Mouse (Mus musculus) midbrain, embryonic 16.5 days (tissue): ENCODE measurements at regions not wholly inside any gene's neighbourhood (a gene's known extent, or its start where the extent isn't known, plus 50 kb on each side); places are given as distances from the start of the nearest gene placed in this dataset.
"Not testable (repeated sequence)": the region's sequence is repeated elsewhere in the genome, so short reads cannot be mapped to it uniquely, and the experiment has no call there.

Experiments
- ATAC-seq: fragments of 200-750 bp; cut with Nextera tagmentation; 2 replicates; pipeline ENCODE4 v1.8.0; 2017; ENCODE audit warnings: moderate TSS enrichment
- H3K27ac ChIP-seq: fragments of 300-500 bp; sonication (generic); 2 replicates; pipeline ENCODE4 v1.5.1; 2014; ENCODE audit warnings: mild to moderate bottlenecking, low read length, mixed read lengths
- H3K27me3 ChIP-seq: fragments of 300-500 bp; sonication (generic); 2 replicates; pipeline ENCODE4 v1.6.1; 2014; ENCODE audit warnings: low read depth, low read length, mixed read lengths; ENCODE audit not compliant: control insufficient read depth, insufficient read depth
- H3K36me3 ChIP-seq: fragments of 300-500 bp; sonication (generic); 2 replicates; pipeline ENCODE4 v1.6.1; 2014; ENCODE audit warnings: mild to moderate bottlenecking, low read length, moderate library complexity, mixed read lengths; ENCODE audit not compliant: control insufficient read depth, insufficient read depth
- H3K4me1 ChIP-seq: fragments of 300-500 bp; sonication (generic); 2 replicates; pipeline ENCODE4 v1.6.1; 2014; ENCODE audit warnings: mild to moderate bottlenecking, low read length, mixed read lengths; ENCODE audit not compliant: control insufficient read depth, insufficient read depth
- H3K4me2 ChIP-seq: fragments of 300-500 bp; sonication (generic); 2 replicates; pipeline ENCODE4 v1.6.1; 2014; ENCODE audit warnings: mild to moderate bottlenecking, low read length, mixed read lengths
- H3K4me3 ChIP-seq: fragments of 300-500 bp; sonication (generic); 2 replicates; pipeline ENCODE4 v1.5.1; 2014; ENCODE audit warnings: low read depth, mild to moderate bottlenecking, low read length, moderate library complexity, mixed read lengths
- H3K9ac ChIP-seq: fragments of 300-500 bp; sonication (generic); 2 replicates; pipeline ENCODE4 v1.6.1; 2014; ENCODE audit warnings: low read depth, low read length, mixed read lengths
- H3K9me3 ChIP-seq: fragments of 300-500 bp; sonication (generic); replicated peaks from 2 replicates; pipeline ENCODE4 v1.6.1; 2014; ENCODE audit warnings: mild to moderate bottlenecking, low read length, mixed read lengths; ENCODE audit not compliant: control insufficient read depth, poor library complexity, severe bottlenecking
- WGBS: fragments of 180-500 bp; shearing (Covaris S2); extraction: QIAGEN DNeasy Blood & Tissue Kit; methylation state at CpG from one replicate; pipeline ENCODE4 v1.1.7; 2014; 5-methylcytosine and 5-hydroxymethylcytosine counted together

DNA sequence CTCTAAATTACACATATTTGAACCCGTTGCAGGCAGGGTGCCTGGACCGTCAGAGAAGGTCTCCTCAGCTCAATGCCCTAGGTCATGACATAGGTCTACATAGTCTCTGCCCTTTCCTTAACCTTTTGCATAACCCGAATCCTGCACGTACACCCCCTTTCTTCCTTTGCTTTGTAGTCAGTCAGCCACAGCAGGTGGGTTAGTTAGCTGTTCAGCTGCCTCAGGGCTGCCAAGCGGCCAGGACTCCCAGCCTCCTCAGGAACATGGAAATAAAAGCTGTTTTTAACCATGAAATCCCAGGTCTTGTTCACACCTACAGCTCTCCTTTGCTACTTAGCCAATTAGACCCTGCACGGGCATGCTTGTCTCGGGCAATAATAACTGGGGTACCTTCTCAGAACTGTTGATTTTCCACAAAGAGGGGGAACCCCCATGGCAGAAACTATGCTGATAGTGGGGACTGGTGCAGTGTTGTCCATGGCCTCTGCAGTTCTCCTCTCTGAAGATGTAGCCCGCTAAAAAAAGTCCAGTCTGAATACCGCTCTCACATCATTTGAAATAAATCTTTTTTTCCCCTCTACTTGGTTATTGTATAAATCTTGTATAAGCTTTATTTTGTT lies 83.3 kb downstream of the Sik1 start:
- H3K4me1 ChIP-seq: peaks cover 9% of the 10 kb centered on the region
- no peak for ATAC-seq
- H3K4me3 ChIP-seq: no peak overlapping the region
- H3K27ac ChIP-seq: no peak overlapping the region
- 47% methylated on average over 9 of the region's 9 CpGs for WGBS
- H3K9me3 ChIP-seq: peaks cover 7% of the 10 kb centered on the region; the same call in 1 of the 2 replicates
- H3K9ac ChIP-seq: no peak overlapping the region
- no peaks in the 10 kb centered on the region for H3K27me3 ChIP-seq
- H3K4me2 ChIP-seq: no peak overlapping the region
- H3K36me3 ChIP-seq: no peaks in the 10 kb centered on the region

DNA sequence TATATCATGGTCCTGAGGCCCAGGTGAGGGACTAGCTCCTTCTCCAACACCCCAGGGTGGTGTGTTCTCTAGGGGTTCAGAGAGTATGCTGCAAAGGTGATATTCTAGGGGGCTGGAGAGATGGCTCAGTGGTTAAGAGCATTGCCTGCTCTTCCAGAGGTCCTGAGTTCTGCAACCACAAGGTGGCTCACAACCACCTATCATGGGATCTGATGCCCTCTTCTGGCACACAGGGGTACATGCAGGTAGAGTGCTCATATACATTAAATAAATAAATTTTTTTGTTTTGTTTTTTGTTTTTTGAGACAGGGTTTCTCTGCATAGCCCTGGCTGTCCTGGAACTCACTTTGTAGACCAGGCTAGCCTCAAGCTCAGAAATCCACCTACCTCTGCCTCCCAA lies 81.7 kb downstream of the Sik1 start:
- not testable (repeated sequence) for H3K4me3 ChIP-seq, H3K27ac ChIP-seq, H3K36me3 ChIP-seq, H3K27me3 ChIP-seq, H3K9me3 ChIP-seq, H3K4me1 ChIP-seq, H3K9ac ChIP-seq, ATAC-seq, H3K4me2 ChIP-seq

DNA sequence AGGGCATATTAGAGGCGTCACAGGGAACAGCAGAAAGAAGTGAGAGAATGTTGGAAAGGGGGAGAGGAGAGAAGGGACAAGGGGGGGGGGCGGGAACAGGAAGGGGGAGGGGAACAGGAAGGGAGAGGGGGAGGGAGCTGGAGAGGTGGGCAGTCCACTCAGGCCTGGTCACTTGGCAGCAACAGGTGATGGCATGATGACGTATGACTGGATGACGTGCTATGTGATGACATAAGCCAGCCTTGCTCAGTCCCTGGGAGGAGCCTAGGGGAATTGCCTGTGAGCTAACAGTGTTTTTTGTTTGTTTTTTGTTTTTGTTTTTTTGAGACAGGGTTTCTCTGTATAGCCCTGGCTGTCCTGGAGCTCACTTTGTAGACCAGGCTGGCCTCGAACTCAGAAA lies 80.6 kb downstream of the Sik1 start:
- 95% methylated on average over 4 of the region's 5 CpGs for WGBS
- Histone ChIP-seq H3K27me3 (no peaks in the 10 kb centered on the region), H3K4me2 (no peak overlapping the region), H3K27ac (no peak overlapping the region), H3K36me3 (no peaks in the 10 kb centered on the region), H3K9ac (no peak overlapping the region), H3K4me1 (peaks cover 6% of the 10 kb centered on the region; the same call in 1 of the 2 replicates), H3K4me3 (no peak overlapping the region), H3K9me3 (peaks cover 6% of the 10 kb centered on the region; the same call in 1 of the 2 replicates)
- ATAC-seq: no peak

DNA sequence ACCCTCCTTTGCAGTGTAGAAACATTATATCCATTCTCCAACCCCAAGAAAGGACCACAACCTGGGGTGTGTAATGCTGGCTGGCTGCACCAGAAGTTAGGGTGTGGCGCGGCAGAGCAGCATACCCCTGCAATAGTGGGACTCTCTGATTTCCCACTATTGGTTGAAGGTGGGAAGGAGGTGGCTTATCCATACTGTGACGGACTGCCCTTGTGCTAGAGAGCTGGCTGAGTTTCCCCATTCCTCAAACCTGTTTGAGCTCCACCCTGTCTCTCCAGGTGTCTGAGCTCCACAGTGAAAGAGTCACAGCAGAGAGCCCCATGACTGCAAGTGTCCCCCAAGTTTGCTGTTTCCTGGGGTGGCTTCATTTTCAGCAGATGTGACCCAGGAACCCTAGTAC lies 79.6 kb downstream of the Sik1 start:
- Histone ChIP-seq H3K4me2 (no peak overlapping the region), H3K36me3 (no peaks in the 10 kb centered on the region), H3K27ac (no peak overlapping the region), H3K4me3 (no peak overlapping the region), H3K9ac (no peak overlapping the region), H3K9me3 (no peaks in the 10 kb centered on the region), H3K27me3 (no peaks in the 10 kb centered on the region), H3K4me1 (peaks cover 6% of the 10 kb centered on the region; the same call in 1 of the 2 replicates)
- no peak for ATAC-seq
- WGBS: 99% methylated on average over 3 of the region's 3 CpGs

DNA sequence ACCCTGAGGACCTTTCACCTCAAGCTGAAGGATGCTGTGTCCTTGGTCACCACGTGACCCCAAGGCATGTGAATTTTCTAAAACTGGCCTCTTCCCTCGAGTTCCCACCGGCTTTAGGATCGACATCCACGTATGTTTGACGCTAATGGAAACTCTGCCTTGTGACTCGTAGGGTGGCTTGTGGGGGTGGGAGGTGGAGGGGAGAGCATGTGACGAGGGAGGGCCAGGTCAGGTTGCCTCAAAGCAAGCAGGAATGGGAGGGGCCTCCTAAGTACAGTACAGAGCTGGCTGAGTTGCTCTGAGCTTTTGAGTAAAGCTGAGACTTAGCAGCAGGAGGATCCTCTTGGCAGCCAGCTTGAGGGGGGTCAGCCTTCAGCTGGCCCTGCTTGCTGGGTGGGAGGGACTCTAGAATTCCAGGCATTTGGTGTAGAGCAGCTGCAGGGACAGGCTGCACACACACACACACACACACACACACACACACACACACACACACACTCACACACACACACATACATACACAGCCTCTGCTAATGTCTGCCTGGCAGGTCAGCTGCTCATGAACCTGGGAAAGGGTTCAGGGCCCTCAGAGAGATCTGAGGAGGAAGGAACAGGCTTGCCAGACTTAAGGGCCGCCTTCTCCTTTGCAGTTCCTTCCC lies 78.5 kb downstream of the Sik1 start:
- Histone ChIP-seq H3K4me3 (no peak overlapping the region), H3K9me3 (no peaks in the 10 kb centered on the region), H3K36me3 (no peaks in the 10 kb centered on the region), H3K27me3 (no peaks in the 10 kb centered on the region), H3K4me1 (peaks cover 6% of the 10 kb centered on the region; the same call in 1 of the 2 replicates), H3K9ac (no peak overlapping the region), H3K27ac (no peak overlapping the region), H3K4me2 (no peak overlapping the region)
- peak; percentile 50; the same call in 1 of the 2 replicates for ATAC-seq
- WGBS: 49% methylated on average over 9 of the region's 9 CpGs

- WGBS: 79% methylated on average over 5 of the region's 5 CpGs
- Histone ChIP-seq H3K36me3 (no peaks in the 10 kb centered on the region), H3K27ac (0 out of 2 replicates have a peak overlapping the region, but pooled peaks have one; percentile 18), H3K9ac (no peak overlapping the region), H3K27me3 (no peaks in the 10 kb centered on the region), H3K9me3 (no peaks in the 10 kb centered on the region), H3K4me1 (peaks cover 3% of the 10 kb centered on the region; the same call in 1 of the 2 replicates), H3K4me3 (no peak overlapping the region), H3K4me2 (no peak overlapping the region)
- no peak for ATAC-seq
Measured at GRCm38 (mm10) chr17:31777751-31778150, 77.9 kb downstream of the Sik1 start.

DNA sequence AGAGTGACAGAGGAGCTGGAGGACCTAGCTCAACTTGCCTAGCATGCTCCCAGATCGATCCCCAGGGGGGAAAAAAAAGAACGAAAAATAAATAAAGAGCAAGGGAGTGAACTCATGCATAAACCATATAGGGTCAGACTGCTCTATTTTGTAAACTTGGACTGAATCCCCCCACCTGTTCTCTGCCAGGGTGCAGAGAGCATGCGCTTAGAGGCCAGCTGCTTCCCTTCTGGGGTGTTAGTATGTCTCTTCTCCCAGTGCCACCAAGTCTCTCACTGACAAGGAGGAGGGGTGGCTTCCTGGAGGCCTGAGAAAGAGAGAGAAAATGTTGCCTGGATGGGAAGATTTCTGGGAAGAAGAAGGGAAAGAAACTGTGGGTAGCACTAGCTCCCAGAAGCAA lies 76.1 kb downstream of the Sik1 start:
- Histone ChIP-seq H3K4me1 (peaks cover 3% of the 10 kb centered on the region; the same call in 1 of the 2 replicates), H3K36me3 (no peaks in the 10 kb centered on the region), H3K9me3 (no peaks in the 10 kb centered on the region), H3K27me3 (no peaks in the 10 kb centered on the region), H3K27ac (no peak overlapping the region), H3K4me2 (no peak overlapping the region), H3K4me3 (no peak overlapping the region), H3K9ac (no peak overlapping the region)
- WGBS: 75% methylated on average over 3 of the region's 3 CpGs
- no peak for ATAC-seq

- 85% methylated on average over 6 of the region's 6 CpGs for WGBS
- H3K9me3 ChIP-seq: no peaks in the 10 kb centered on the region
Measured at GRCm38 (mm10) chr17:31782251-31782650, 73.4 kb downstream of the Sik1 start.

GRCm38 (mm10) chr17:31783071-31783470 lies 72.5 kb downstream of the Sik1 start:
- no peaks in the 10 kb centered on the region for H3K27me3 ChIP-seq
- no peaks in the 10 kb centered on the region for H3K36me3 ChIP-seq
- no peak for ATAC-seq
- H3K4me3 ChIP-seq: no peak overlapping the region
- no peak overlapping the region for H3K9ac ChIP-seq
- WGBS: 95% methylated on average over 5 of the region's 5 CpGs
- no peaks in the 10 kb centered on the region; the same call in 1 of the 2 replicates for H3K4me1 ChIP-seq
- H3K27ac ChIP-seq: no peak overlapping the region
- no peak overlapping the region for H3K4me2 ChIP-seq
- no peaks in the 10 kb centered on the region for H3K9me3 ChIP-seq

More at GRCm38 (mm10) chr17:31782251-31782650, 73.4 kb downstream of the Sik1 start:
- H3K9ac ChIP-seq: no peak overlapping the region
- no peaks in the 10 kb centered on the region for H3K36me3 ChIP-seq
- no peak overlapping the region for H3K27ac ChIP-seq
- peaks cover 3% of the 10 kb centered on the region; the same call in 1 of the 2 replicates for H3K4me1 ChIP-seq
- no peak overlapping the region for H3K4me2 ChIP-seq
- ATAC-seq: no peak
- no peak overlapping the region for H3K4me3 ChIP-seq
- no peaks in the 10 kb centered on the region for H3K27me3 ChIP-seq
